Mouse (Mus musculus) forebrain, postnatal 0 days (tissue): ENCODE data around the gene Taf13. TPM values are rescaled to one million over a fixed set of nuclear protein-coding genes. Genes with fewer than 3 reads are reported as not detected.

Experiments used
- ATAC-seq: fragments of 200-750 bp; cut with Nextera tagmentation; 2 replicates; pipeline ENCODE4 v1.8.0; 2017; ENCODE audit warnings: mild to moderate bottlenecking, moderate library complexity
- DNase-seq: peaks from one replicate; pipeline ENCODE4 v3.0.0-alpha.2; 2015
- H3K27ac ChIP-seq: fragments of 300-500 bp; sonication (generic); 2 replicates; pipeline ENCODE4 v1.5.1; 2014; ENCODE audit warnings: low read depth, mild to moderate bottlenecking, antibody characterized with exemption, low read length, moderate library complexity, mixed read lengths
- H3K27me3 ChIP-seq: fragments of 300-500 bp; sonication (generic); 2 replicates; pipeline ENCODE4 v1.6.1; 2014; ENCODE audit warnings: mild to moderate bottlenecking, low read length, mixed read lengths; ENCODE audit not compliant: insufficient read depth
- H3K36me3 ChIP-seq: fragments of 300-500 bp; sonication (generic); 2 replicates; pipeline ENCODE4 v1.6.1; 2014; ENCODE audit warnings: mild to moderate bottlenecking, moderate library complexity; ENCODE audit not compliant: insufficient read depth
- H3K4me1 ChIP-seq: fragments of 300-500 bp; sonication (generic); 2 replicates; pipeline ENCODE4 v1.6.1; 2014; ENCODE audit warnings: antibody characterized with exemption; ENCODE audit not compliant: insufficient read depth
- H3K4me2 ChIP-seq: fragments of 300-500 bp; sonication (generic); 2 replicates; pipeline ENCODE4 v1.6.1; 2014; ENCODE audit warnings: low read depth, mild to moderate bottlenecking, moderate library complexity
- H3K4me3 ChIP-seq: fragments of 300-500 bp; sonication (generic); 2 replicates; pipeline ENCODE4 v1.5.1; 2014; ENCODE audit warnings: low read depth, low read length, mixed read lengths
- H3K9ac ChIP-seq: fragments of 300-500 bp; sonication (generic); 2 replicates; pipeline ENCODE4 v1.6.1; 2014; ENCODE audit warnings: mild to moderate bottlenecking
- H3K9me3 ChIP-seq: fragments of 300-500 bp; sonication (generic); 2 replicates; pipeline ENCODE4 v1.6.1; 2016; ENCODE audit warnings: low read length
- CTCF ChIP-seq: sonication (generic); IDR thresholded peaks from 2 replicates; pipeline ENCODE4 v1.5.1; 2016; ENCODE audit warnings: antibody characterized with exemption, control low read depth, low read depth
- WGBS: fragments of 180-500 bp; shearing (Covaris S2); extraction: QIAGEN DNeasy Blood & Tissue Kit; methylation state at CpG from one replicate; pipeline ENCODE4 v1.1.7; 2014; 5-methylcytosine and 5-hydroxymethylcytosine counted together
- polyA plus RNA-seq: library from polyadenylated mRNA; unstranded; fragments of >200 nt; fragmentation: Nextera tagmentation; extraction: Ambion mirVana; gene quantifications from 2 replicates; pipeline ENCODE4 v1.2.1, GENCODE M21; 2015
- total RNA-seq: library from RNA; depleted of rRNA; stranded (reverse); fragments of >200 nt; gene quantifications from 2 replicates; pipeline ENCODE4 v1.2.3, GENCODE M21; 2014; rRNA removed

Taf13 gene
- total RNA-seq: 10.8 and 13.8 TPM in 2 replicates
- 41.0 and 46.4 TPM in 2 replicates for polyA plus RNA-seq

DNA sequence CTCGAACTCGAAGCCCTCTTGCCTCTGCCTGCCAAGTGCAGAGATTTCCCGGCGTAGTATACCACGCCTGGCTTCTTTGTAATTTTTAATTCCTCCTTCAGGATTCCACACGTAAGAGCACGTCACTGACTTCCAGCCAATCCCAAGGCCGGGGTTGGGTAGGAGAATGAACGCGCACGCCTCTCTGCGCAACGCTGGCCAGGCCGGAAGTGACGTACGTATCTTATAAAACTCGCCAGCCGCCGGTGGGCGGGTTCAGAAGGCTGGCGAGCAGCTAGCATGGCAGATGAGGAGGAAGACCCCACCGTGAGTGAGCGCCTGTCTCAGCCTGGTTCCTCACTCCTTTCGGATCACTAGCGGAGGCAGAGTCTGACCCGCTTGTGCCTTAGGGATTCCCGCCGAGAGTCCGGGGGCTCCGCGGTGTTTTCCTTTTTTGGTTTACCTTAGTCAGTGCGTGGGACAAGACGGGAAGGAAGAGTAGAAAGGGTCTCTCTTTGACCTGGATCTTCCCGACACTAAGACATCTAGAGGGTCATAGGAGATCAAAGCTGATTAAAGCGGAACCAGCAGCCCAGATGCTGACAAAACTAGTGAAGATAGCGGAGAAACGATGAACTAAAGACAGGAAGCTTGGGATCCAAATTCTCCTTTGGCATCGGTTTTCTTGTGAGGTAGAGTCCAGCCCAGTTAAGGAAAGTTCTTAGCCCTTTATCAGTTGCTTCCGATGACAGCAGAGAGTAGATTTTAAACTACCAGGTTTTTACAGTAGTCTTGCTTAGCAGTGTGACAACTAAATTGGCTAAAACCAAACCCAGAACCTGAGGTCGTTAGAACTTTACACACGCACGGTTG, at the start of gene Taf13:
Taf13 (plus strand) TSS at position 256 of the 852 bp plus-strand sequence.
- H3K4me1 ChIP-seq: peaks cover 8% of the 10 kb centered on the region; the same call in 1 of the 2 replicates
- peak; percentile 99 for DNase-seq
- H3K36me3 ChIP-seq: no peaks in the 10 kb centered on the region
- no peaks in the 10 kb centered on the region for H3K27me3 ChIP-seq
- TF ChIP-seq CTCF: no peak
- ATAC-seq: peak; percentile 99
- 1% methylated on average over 42 of the region's 42 CpGs for WGBS
- H3K27ac ChIP-seq: peak within 1 kb of the TSS; percentile 83
- peak within 1 kb of the TSS; percentile 80 for H3K9ac ChIP-seq
- H3K4me2 ChIP-seq: peak within 1 kb of the TSS; percentile 78
- peak within 1 kb of the TSS; percentile 77 for H3K4me3 ChIP-seq
- H3K9me3 ChIP-seq: no peaks in the 10 kb centered on the region

GRCm38 (mm10) chr3:108523415-108523814, 48.1 kb upstream of the Taf13 start:
- Histone ChIP-seq H3K4me1 (no peaks in the 10 kb centered on the region), H3K27me3 (no peaks in the 10 kb centered on the region), H3K4me3 (no peak overlapping the region), H3K4me2 (no peak overlapping the region), H3K36me3 (no peaks in the 10 kb centered on the region), H3K27ac (no peak overlapping the region), H3K9ac (no peak overlapping the region), H3K9me3 (no peaks in the 10 kb centered on the region)
- no peak for TF ChIP-seq CTCF
- DNase-seq: no peak
- no peak for ATAC-seq
- 94% methylated on average over 4 of the region's 4 CpGs for WGBS

DNA sequence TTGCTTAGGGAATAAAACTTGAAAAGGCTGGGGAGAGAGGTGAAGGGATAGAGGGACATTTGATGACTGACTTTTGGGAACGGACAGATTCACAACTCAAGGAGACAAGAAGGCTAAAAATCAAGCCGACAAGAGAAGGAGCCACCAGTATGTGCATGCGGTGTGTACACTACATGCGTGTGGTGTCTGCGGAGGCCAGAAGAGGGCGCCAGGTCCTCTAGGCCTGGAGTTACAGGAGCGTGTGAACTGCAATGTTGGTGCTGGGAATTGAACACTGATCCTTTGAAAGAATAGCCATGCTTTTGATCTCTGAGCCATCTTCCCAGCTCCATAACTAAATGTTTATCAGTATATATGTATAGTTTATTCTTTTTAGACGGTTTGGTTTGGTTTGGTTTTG, 43.0 kb upstream of the Taf13 start:
- no peak for TF ChIP-seq CTCF
- H3K9me3 ChIP-seq: no peaks in the 10 kb centered on the region
- DNase-seq (no peak), ATAC-seq (no peak)
- H3K27me3 ChIP-seq: no peaks in the 10 kb centered on the region
- no peak overlapping the region for H3K9ac ChIP-seq
- no peaks in the 10 kb centered on the region for H3K4me1 ChIP-seq
- no peak overlapping the region for H3K4me2 ChIP-seq
- H3K27ac ChIP-seq: no peak overlapping the region
- H3K4me3 ChIP-seq: no peak overlapping the region
- 92% methylated on average over 8 of the region's 8 CpGs for WGBS
- H3K36me3 ChIP-seq: no peaks in the 10 kb centered on the region

GRCm38 (mm10) chr3:108533114-108533885, 38.2 kb upstream of the Taf13 start:
- TF ChIP-seq CTCF: no peak
- H3K9me3 ChIP-seq: no peaks in the 10 kb centered on the region
- no peaks in the 10 kb centered on the region for H3K36me3 ChIP-seq
- no peaks in the 10 kb centered on the region for H3K27me3 ChIP-seq
- WGBS: 68% methylated on average over 9 of the region's 9 CpGs
- no peak overlapping the region for H3K27ac ChIP-seq
- H3K4me2 ChIP-seq: no peak overlapping the region
- H3K9ac ChIP-seq: no peak overlapping the region
- no peak for ATAC-seq
- H3K4me3 ChIP-seq: no peak overlapping the region
- no peak for DNase-seq
- H3K4me1 ChIP-seq: no peaks in the 10 kb centered on the region; the same call in 1 of the 2 replicates

DNA sequence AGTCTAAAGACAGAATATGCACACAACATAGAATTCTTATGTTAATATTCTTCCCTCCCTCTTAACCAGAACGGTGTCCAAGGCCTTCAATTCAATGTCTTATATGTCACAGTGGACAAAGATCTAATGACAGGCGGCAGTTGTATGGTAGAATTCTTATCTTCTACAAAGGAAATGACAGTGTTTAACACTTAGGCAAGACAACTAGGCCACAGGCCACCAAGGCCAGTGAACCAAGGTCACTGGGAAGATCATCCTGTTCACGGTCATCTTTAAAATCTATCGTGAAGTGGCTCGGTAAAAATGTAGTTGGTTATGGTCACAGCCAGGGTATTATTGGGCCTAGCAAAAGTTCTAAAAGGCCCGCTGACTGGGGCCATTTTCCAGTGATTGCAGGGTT, 37.5 kb upstream of the Taf13 start, which contains the start of gene 1700013F07Rik:
1700013F07Rik (plus strand) TSS at position 200 of the 400 bp plus-strand sequence.
- Histone ChIP-seq H3K27ac (no peak within 1 kb of the TSS), H3K36me3 (no peaks in the 10 kb centered on the region), H3K9ac (no peak within 1 kb of the TSS), H3K9me3 (no peaks in the 10 kb centered on the region), H3K4me1 (no peaks in the 10 kb centered on the region; the same call in 1 of the 2 replicates), H3K4me3 (no peak within 1 kb of the TSS), H3K4me2 (no peak within 1 kb of the TSS), H3K27me3 (no peaks in the 10 kb centered on the region)
- no peak for ATAC-seq
- TF ChIP-seq CTCF: no peak
- WGBS: 88% methylated on average over 6 of the region's 6 CpGs
- DNase-seq: no peak

DNA sequence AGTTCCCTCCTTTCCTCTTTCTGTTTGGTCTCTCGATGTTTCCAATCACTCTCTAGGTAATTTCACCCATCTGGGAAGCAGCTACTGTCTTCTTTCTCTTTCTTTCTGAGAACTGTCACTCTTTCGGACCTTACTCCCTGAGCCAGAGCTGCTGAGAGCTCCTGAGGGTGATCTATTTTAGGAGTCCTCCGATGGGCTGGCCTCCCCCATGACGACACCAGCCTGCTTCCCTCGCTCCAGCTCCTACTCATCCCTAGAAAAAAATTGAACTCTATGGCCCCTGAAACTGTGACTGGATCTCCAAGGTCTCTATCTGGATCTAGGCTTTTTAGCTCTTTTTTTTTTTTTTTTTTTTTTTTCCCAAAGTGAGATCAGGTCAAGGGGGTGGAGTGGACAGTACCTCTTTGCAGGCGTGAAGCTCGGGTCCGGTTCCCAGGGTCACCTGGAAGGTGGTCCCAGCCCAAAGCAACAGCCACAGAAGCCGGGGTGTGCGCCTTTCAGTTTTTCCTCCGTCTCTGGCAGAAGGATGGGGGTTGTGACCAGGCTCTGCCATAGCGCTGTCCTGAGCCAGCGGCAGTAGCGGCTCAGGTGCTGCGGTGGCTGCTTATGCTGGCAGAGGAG, 35.5 kb upstream of the Taf13 start:
- WGBS: 4% methylated on average over 15 of the region's 15 CpGs
- Histone ChIP-seq H3K9me3 (no peaks in the 10 kb centered on the region), H3K9ac (peak overlapping the region; percentile 58), H3K27me3 (no peaks in the 10 kb centered on the region), H3K36me3 (no peaks in the 10 kb centered on the region), H3K4me3 (peak overlapping the region; percentile 42), H3K27ac (peak overlapping the region; percentile 74), H3K4me1 (no peaks in the 10 kb centered on the region; the same call in 1 of the 2 replicates), H3K4me2 (peak overlapping the region; percentile 57)
- ATAC-seq (no peak), DNase-seq (no peak)
- TF ChIP-seq CTCF: no peak
